Mouse (Mus musculus): ENCODE measurements around the gene Fsd1. TPM values are rescaled to one million over a fixed set of nuclear protein-coding genes. Genes with fewer than 3 reads are reported as not detected.

Fsd1 gene
- polyA plus RNA-seq (2014; fragmentation: Illumina TruSeq; extraction: RNeasy Lipid Tissue Mini Kit (QIAGEN cat#74804); ENCODE audit: insufficient read depth, low read depth, low replicate concordance) = not detected

GRCm38 (mm10) chr17:55986030-55986961 is at the start of gene Fsd1:
TSS of gene Fsd1 (plus strand) at chr17:55986509.

GRCm38 (mm10) chr17:55949400-55949799 is 36.9 kb upstream of the Fsd1 start, which contains the start of gene Zfp119b:
TSS of gene Zfp119b (minus strand) at chr17:55949500.

GRCm38 (mm10) chr17:55952447-55953027 is 33.8 kb upstream of the Fsd1 start, which contains the start of gene Ebi3:
TSS of gene Ebi3 (plus strand) at chr17:55952640.

GRCm38 (mm10) chr17:55958918-55959728 is 27.2 kb upstream of the Fsd1 start, which contains the start of gene Yju2:
TSS of gene Yju2 (plus strand) at chr17:55959099.

GRCm38 (mm10) chr17:55969966-55970891 is 16.1 kb upstream of the Fsd1 start, which contains the start of gene Shd:
TSS of gene Shd (plus strand) at chr17:55970467.

GRCm38 (mm10) chr17:56005415-56006061 is 19.2 kb downstream of the Fsd1 start, which contains the start of the genes Stap2 and Mpnd:
TSS of gene Stap2 (minus strand) at chr17:56005584.
TSS of gene Mpnd (plus strand) at chr17:56005711.

GRCm38 (mm10) chr17:56036176-56036900 is 50.0 kb downstream of the Fsd1 start, which contains the start of gene Sh3gl1:
TSS of gene Sh3gl1 (minus strand) at chr17:56036635.

GRCm38 (mm10) chr17:56040030-56040856 is 53.9 kb downstream of the Fsd1 start, which contains the start of gene Chaf1a:
TSS of gene Chaf1a (plus strand) at chr17:56040439.

Other genes with a start within 250 kb of the Fsd1 start
- 2.5 TPM for gene Adgre4, start 236.5 kb upstream of the Fsd1 start, polyA plus RNA-seq (2014; fragmentation: Illumina TruSeq; extraction: RNeasy Lipid Tissue Mini Kit (QIAGEN cat#74804); ENCODE audit: insufficient read depth, low read depth, low replicate concordance)
- 4.2 TPM for gene Zfp119a, start 107.6 kb upstream of the Fsd1 start, polyA plus RNA-seq (2014; fragmentation: Illumina TruSeq; extraction: RNeasy Lipid Tissue Mini Kit (QIAGEN cat#74804); ENCODE audit: insufficient read depth, low read depth, low replicate concordance)
- 10.6 TPM for gene Zfp959, start 94.4 kb upstream of the Fsd1 start, polyA plus RNA-seq (2014; fragmentation: Illumina TruSeq; extraction: RNeasy Lipid Tissue Mini Kit (QIAGEN cat#74804); ENCODE audit: insufficient read depth, low read depth, low replicate concordance)
- 6.3 TPM for gene Zfp119b, start 37.0 kb upstream of the Fsd1 start, polyA plus RNA-seq (2014; fragmentation: Illumina TruSeq; extraction: RNeasy Lipid Tissue Mini Kit (QIAGEN cat#74804); ENCODE audit: insufficient read depth, low read depth, low replicate concordance)
- gene Ebi3, start 33.9 kb upstream of the Fsd1 start, polyA plus RNA-seq (2014; fragmentation: Illumina TruSeq; extraction: RNeasy Lipid Tissue Mini Kit (QIAGEN cat#74804); ENCODE audit: insufficient read depth, low read depth, low replicate concordance) = 3.7 TPM
- gene Yju2, start 27.4 kb upstream of the Fsd1 start, polyA plus RNA-seq (2014; fragmentation: Illumina TruSeq; extraction: RNeasy Lipid Tissue Mini Kit (QIAGEN cat#74804); ENCODE audit: insufficient read depth, low read depth, low replicate concordance) = 11.8 TPM
- 0.27 TPM for gene Shd, start 16.0 kb upstream of the Fsd1 start, polyA plus RNA-seq (2014; fragmentation: Illumina TruSeq; extraction: RNeasy Lipid Tissue Mini Kit (QIAGEN cat#74804); ENCODE audit: insufficient read depth, low read depth, low replicate concordance)
- gene Stap2, start 19.1 kb downstream of the Fsd1 start, polyA plus RNA-seq (2014; fragmentation: Illumina TruSeq; extraction: RNeasy Lipid Tissue Mini Kit (QIAGEN cat#74804); ENCODE audit: insufficient read depth, low read depth, low replicate concordance) = 24.8 TPM
- gene Mpnd, start 19.2 kb downstream of the Fsd1 start, polyA plus RNA-seq (2014; fragmentation: Illumina TruSeq; extraction: RNeasy Lipid Tissue Mini Kit (QIAGEN cat#74804); ENCODE audit: insufficient read depth, low read depth, low replicate concordance) = 46.4 TPM
- 29.8 TPM for gene Sh3gl1, start 50.1 kb downstream of the Fsd1 start, polyA plus RNA-seq (2014; fragmentation: Illumina TruSeq; extraction: RNeasy Lipid Tissue Mini Kit (QIAGEN cat#74804); ENCODE audit: insufficient read depth, low read depth, low replicate concordance)
- gene Chaf1a, start 53.9 kb downstream of the Fsd1 start, polyA plus RNA-seq (2014; fragmentation: Illumina TruSeq; extraction: RNeasy Lipid Tissue Mini Kit (QIAGEN cat#74804); ENCODE audit: insufficient read depth, low read depth, low replicate concordance) = 1.4 TPM
- 44.7 TPM for gene Ubxn6, start 88.5 kb downstream of the Fsd1 start, polyA plus RNA-seq (2014; fragmentation: Illumina TruSeq; extraction: RNeasy Lipid Tissue Mini Kit (QIAGEN cat#74804); ENCODE audit: insufficient read depth, low read depth, low replicate concordance)
- gene Hdgfl2, start 93.1 kb downstream of the Fsd1 start, polyA plus RNA-seq (2014; fragmentation: Illumina TruSeq; extraction: RNeasy Lipid Tissue Mini Kit (QIAGEN cat#74804); ENCODE audit: insufficient read depth, low read depth, low replicate concordance) = 35.9 TPM
- gene Plin4, start 123.3 kb downstream of the Fsd1 start, polyA plus RNA-seq (2014; fragmentation: Illumina TruSeq; extraction: RNeasy Lipid Tissue Mini Kit (QIAGEN cat#74804); ENCODE audit: insufficient read depth, low read depth, low replicate concordance) = 8.1 TPM
- 2.9 TPM for gene Plin5, start 131.1 kb downstream of the Fsd1 start, polyA plus RNA-seq (2014; fragmentation: Illumina TruSeq; extraction: RNeasy Lipid Tissue Mini Kit (QIAGEN cat#74804); ENCODE audit: insufficient read depth, low read depth, low replicate concordance)
- 77.3 TPM for gene Lrg1, start 135.5 kb downstream of the Fsd1 start, polyA plus RNA-seq (2014; fragmentation: Illumina TruSeq; extraction: RNeasy Lipid Tissue Mini Kit (QIAGEN cat#74804); ENCODE audit: insufficient read depth, low read depth, low replicate concordance)
- 3.0 TPM for gene Sema6b, start 153.8 kb downstream of the Fsd1 start, polyA plus RNA-seq (2014; fragmentation: Illumina TruSeq; extraction: RNeasy Lipid Tissue Mini Kit (QIAGEN cat#74804); ENCODE audit: insufficient read depth, low read depth, low replicate concordance)
- gene Tnfaip8l1, start 176.0 kb downstream of the Fsd1 start, polyA plus RNA-seq (2014; fragmentation: Illumina TruSeq; extraction: RNeasy Lipid Tissue Mini Kit (QIAGEN cat#74804); ENCODE audit: insufficient read depth, low read depth, low replicate concordance) = 1.7 TPM
- gene Mydgf, start 197.4 kb downstream of the Fsd1 start, polyA plus RNA-seq (2014; fragmentation: Illumina TruSeq; extraction: RNeasy Lipid Tissue Mini Kit (QIAGEN cat#74804); ENCODE audit: insufficient read depth, low read depth, low replicate concordance) = 53.7 TPM
- 16.6 TPM for gene Dpp9, start 232.4 kb downstream of the Fsd1 start, polyA plus RNA-seq (2014; fragmentation: Illumina TruSeq; extraction: RNeasy Lipid Tissue Mini Kit (QIAGEN cat#74804); ENCODE audit: insufficient read depth, low read depth, low replicate concordance)